Mouse (Mus musculus) regulatory T cell (primary cell): Measurements from ENCODE around the gene Gpr137b.
"Not testable (repeated sequence)": the region's sequence is repeated elsewhere in the genome, so short reads cannot be mapped to it uniquely, and the experiment has no call there.

ENCODE experiments used
- in situ Hi-C: fragments of 300-600 bp; cut with MboI, MseI; formaldehyde crosslinking; loops from one replicate; pipeline ENCODE4 v1.15.1; 2025; ENCODE audit warnings: high pct_unique_total_duplicates

Gpr137b gene

DNA sequence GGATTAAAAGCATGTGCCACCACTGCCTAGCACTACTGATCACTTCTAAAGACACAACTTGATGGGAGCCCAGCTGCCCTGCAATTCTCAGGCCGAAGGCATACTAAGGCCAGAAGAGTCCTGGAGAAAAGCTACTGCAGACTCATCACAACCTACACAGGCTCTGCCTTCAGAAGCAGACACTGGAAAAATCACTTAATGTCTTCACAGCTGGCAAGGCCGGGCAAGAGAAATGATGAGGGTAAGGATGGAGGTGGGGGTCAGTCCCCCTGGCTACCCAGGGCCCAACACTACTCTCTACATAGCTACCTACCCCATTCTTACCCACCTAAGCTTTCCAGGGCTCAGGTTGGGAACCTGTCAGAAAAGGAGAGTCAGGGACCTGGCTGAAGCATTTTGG lies 27.4 kb downstream of the Gpr137b start:
- in situ Hi-C loops: not testable (repeated sequence)

DNA sequence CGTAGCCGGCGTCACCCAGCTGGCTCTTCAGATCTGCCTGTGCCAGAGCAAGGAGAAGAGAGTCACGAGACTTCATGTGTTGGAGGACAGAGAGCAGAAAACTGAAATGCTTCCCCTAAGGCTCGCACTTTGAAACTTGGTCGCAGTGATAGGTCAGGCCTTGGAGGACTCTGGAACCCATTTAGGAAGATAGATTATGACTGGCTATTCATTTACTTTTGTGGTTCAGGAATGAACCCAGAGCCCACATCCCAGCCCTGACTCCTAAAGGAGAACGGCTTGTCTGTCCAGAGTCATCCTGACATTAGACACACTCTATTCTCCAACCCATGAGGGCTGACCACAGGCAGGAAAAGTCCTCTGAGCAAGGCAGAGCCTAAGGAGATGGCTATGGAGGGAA lies 30.3 kb downstream of the Gpr137b start:
- in situ Hi-C loops: not testable (repeated sequence)

DNA sequence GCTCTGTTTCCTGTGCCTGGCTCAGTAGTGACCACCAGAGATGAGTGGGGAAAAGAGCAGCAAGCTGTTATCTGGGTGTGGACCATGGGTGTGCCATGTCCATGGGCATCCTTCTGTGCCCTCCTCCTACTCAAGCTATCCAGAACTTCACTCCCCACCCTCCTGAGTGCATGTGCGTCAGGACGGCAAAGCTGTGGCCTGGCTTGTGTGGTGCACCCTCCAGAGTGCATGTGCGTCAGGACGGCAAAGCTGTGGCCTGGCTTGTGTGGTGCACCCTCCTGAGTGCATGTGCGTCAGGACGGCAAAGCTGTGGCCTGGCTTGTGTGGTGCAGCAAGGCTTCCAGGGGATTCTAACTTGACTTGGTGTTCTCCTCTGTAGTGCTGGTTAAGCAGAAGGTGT lies 31.6 kb downstream of the Gpr137b start:
- in situ Hi-C loops: not testable (repeated sequence)

DNA sequence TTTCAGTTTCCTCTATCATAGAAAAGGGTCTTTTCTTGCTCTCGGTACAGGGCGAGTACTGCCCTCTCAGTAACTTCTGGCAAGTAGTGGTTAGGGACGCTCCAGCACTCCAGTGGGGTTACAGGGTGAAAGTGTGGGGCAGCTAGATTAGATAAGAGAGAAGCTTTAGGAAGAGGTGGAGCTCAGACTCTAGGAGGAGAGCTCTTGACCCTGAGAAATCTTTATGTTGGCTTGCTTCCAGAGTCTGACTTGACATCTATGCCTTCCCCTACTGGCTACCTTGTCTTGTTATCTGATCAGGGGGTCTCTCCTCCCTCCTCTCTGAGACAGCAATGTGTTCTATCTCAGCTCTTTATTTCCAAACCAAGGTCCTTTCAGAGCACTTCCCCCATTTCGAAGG lies 33.8 kb downstream of the Gpr137b start:
- in situ Hi-C loops: not testable (repeated sequence)

DNA sequence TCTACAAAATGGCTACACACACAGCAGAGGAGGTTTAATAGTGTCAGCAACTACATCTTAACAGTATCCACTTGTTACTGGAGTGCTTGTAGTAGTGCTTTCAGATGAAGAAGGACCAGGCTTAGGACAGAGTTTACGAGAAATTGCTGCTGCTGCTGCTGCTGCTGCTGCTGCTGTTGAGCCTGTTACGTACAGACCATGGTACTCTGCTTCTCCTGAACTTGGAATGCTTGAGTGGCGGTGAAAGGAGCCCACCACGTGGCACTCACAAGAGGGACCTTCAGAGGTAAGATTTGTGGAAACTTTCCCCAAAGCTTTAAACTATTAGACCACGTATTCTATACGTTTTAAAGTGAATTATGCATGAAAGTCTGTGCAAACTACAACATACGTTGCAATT lies 35.2 kb downstream of the Gpr137b start:
- in situ Hi-C loops: not testable (repeated sequence)

DNA sequence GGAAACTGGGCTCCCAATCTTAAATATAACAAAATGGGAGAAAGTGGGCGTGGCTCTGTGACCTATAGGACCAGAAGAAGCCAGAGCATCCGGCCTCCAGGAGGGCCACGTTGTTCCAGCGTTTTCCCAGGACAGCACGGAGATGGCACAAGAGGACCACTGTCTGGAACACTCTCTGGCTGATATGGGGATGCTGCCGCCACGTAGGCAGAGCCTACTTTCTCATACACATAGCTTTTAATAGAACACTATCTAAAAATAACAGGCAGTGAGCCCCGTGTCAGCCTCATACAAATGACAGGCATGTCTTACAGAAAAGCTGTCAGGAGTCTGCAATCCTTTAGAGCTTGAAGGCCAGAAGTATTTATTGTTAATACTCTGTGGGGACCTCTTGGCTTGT lies 35.7 kb downstream of the Gpr137b start:
- in situ Hi-C loops: not testable (repeated sequence)

DNA sequence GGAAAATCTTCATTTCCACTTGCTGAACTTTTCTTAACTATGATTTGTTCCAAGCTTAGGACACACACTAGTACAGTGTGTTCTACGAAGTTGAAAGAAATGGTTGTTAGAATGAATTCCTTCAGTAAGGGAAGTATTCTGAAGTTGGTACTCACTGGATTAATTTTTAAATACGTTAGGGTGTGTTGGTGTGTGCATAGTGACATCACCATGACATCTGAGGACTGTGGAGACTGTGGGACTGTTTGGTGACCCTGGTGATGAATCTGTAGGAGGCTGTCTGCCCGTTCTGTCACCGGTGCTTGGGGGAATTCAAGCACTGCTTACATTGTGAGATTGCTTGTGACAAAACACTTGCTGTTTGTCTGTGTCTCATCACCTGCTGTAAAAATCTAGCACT lies 41.7 kb downstream of the Gpr137b start:
- in situ Hi-C loops: not testable (repeated sequence)

DNA sequence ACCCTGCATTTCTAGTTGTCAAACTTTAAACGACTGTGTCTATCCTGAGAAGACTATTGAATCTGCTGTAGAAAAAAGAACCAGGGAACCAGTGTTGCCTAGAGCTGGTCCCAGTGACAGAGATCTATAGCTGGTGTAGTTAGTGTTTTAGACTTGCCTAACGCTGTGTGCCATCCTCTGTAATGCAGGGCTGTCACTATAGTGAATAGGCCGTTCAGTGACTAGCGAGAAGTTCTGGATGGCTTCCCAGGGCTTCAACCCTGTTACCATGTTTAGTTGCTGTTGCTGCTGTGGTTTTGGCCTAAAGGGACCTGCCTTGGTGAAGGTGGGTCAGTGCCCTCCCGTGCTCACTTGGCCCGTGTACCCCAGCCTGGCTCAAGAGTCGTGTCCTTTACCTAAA lies 43.1 kb downstream of the Gpr137b start:
- in situ Hi-C loops: not testable (repeated sequence)

DNA sequence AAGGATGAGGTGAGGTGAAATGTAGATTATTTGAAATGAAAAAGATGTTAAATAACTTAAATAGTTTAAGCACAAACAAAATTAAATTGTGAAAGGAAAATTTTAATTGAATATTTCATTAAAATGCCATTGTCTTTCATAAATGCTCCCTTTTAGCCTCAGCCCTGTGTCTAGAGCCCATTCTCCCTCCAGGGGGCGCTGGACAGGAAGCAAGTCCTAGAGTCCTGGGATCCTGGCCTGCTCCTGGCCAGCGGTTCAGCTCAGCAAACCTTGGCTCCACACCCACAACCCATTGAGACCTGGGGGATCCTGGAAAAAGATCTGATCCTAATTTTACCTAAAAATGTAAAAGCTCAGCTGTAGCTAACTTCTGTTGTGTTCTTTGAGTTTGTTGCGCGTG lies 44.5 kb downstream of the Gpr137b start:
- in situ Hi-C loops: no loop called here

DNA sequence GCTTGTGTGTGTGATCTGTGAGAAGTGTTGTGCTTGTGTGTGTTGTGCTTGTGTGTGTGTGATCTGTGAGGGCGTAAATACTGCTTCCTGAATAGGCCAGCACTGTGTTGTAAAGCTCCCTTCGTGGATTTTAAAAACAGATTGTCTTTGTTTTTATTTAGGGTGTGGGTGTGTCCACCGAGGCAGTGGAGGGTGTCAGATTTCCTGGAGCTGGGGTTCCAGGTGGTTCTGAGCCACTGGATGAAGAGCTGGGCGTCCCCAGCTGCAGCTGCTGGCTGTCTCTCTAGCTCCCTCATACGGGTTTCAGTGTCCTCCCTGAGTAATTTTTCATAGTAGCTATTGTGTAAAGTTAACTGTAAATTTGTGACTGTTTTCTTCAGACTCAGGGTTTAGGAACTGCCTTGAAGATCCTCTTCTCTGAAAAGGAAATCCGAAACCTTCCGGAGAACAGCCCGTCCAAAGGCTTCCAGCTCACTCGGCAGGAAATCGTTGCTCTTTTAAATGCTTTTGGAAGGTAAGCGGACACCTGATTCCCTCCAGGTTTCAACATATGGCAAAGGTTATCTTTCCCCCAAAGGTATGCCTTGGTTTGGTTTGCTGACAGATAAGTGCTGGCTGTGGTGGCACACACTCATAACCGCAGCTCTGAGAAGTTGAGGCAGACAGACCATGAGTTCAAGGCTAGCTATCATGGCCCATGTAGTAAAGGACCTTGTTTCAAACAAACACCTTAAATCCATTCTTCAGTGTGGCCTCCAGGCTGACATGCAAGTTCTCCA lies 46.0 kb downstream of the Gpr137b start:
- in situ Hi-C loops: not testable (repeated sequence)

DNA sequence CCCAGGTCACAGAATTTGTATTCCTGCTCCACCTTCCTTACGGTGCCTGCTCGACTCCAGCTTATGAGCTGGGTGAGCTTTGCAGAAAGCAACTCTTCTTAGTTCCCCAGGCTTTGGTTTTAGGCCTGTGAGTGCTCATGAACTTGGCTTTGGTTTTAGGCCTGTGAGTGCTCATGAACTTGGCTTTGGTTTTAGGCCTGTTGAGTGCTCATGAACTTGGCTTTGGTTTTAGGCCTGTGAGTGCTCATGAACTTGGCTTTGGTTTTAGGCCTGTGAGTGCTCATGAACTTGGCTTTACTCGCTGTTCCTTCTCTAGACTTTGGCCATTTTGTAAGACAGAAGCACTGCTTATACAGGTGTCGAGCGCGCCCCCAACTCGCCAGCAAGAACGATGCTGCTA lies 56.5 kb downstream of the Gpr137b start:
- in situ Hi-C loops: not testable (repeated sequence)

DNA sequence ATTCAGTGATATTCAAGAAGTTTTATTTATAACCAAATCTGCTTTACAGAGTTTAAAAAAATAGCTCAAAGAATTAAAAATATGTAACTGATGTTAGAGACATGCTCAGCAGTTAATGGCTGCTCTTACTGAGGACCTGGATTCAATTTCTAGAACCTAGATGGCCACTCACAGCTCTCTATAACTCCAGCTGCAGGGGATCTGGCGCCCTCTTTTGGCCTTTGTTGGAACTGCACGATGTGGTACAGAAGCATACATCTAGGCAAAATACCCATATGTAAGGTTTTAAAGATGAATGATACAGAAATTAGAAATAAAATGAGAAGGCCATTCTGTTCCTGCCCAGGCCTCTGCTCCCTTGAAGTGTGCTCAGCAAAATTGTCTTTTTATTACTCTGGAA lies 64.9 kb downstream of the Gpr137b start:
- in situ Hi-C loops: no loop called here
